Mouse (Mus musculus): ENCODE measurements at regions not wholly inside any gene's neighbourhood (a gene's known extent, or its start where the extent isn't known, plus 50 kb on each side); places are given as distances from the start of the nearest gene placed in this dataset.

GRCm38 (mm10) chr1:187531349-187531922 lies 77.2 kb upstream of the Esrrg start:
- TF ChIP-seq POLR2A (IDR thresholded peaks at IDR 0.05; ENCODE audit: low read depth, low read length) (no peak), CTCF (conservative IDR thresholded peaks at IDR 0.05; ENCODE audit: insufficient read depth, insufficient read length, low read depth, low read length) (no peak)

All from kidney, adult 2 months (tissue).